Mouse (Mus musculus): Measurements from ENCODE around the gene Phldb3. TPM values are rescaled to one million over a fixed set of nuclear protein-coding genes. Genes with fewer than 3 reads are reported as not detected.

Gene Phldb3
- polyA plus RNA-seq, 1 experiment from 2014 or later, result not detected

DNA sequence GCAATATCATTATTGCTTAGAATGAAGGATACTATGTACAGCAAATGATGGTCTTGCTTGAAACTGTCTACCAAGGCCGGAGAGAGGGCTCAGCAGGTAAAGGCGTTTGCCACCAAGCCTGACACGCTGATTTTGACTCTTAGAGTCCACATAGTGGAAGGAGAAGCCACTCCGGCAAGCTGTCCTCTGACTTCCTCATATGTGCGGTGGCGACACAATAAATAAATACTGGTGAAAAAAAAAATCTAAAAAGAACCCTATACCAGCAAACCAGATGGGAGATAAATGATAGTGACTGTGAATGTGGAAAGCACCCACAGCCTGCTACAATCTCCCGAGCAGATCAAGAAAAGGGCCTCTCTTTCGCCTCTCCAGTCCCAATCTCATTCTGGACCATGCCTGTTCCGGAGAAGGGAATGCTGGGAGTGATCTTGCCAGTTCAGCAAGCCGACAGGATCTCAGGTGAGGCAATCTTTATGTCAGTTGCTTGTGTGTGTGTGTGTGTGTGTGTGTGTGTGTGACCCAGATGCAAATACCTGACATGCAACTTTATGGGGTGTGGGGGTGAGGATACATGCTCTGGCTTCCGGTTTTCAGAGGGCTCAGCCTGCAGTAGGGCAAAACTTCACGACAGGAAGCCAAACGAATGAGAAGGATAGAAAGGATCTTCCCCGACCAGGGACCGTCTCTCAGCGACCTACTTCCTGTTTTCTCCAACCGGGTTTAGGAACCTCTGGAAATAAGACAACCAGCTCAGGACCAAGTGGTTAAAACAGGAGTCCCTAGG, 50.7 kb downstream of the Phldb3 start:
- WGBS, result 76% methylated on average over 17 of the region's 17 CpGs
- H3K27ac ChIP-seq (ENCODE audit: low read depth, low read length), result no peak overlapping the region
- H3K9me3 ChIP-seq (ENCODE audit: control insufficient read depth, low read length), result no peaks in the 10 kb centered on the region
- no peak overlapping the region for H3K9ac ChIP-seq (ENCODE audit: low read depth, low read length)
- no peaks in the 10 kb centered on the region for H3K4me1 ChIP-seq (ENCODE audit: control insufficient read depth, insufficient read depth, low read depth, low read length)
- no peak overlapping the region for H3K4me2 ChIP-seq (ENCODE audit: low read length)
- H3K36me3 ChIP-seq (ENCODE audit: control insufficient read depth, insufficient read depth, low read length), result no peaks in the 10 kb centered on the region
- H3K4me3 ChIP-seq (ENCODE audit: low read length), result no peak overlapping the region
- no peak for ATAC-seq
- no peaks in the 10 kb centered on the region for H3K27me3 ChIP-seq (replicated peaks; ENCODE audit: control insufficient read depth, insufficient read depth, low read length)

DNA sequence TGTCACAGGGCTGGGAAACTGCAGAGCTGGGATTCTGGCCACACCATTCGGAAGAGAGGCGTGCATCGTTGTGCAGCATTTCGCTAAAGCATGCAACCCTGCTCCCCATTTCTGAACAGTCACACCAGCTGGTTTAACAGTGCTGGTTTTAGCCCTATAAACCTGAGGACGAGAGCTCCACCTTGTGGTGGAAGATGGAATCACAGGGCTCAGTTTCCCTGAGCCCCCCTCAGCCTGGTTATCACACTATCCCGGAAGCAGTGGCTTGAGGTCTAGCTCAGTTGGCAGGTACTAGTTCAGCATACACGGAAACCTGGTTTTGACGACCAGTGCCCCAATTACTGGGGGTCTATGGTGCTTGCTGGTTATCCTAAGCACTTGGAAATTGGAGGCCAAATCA, 52.0 kb downstream of the Phldb3 start:
- Histone ChIP-seq H3K27me3 (replicated peaks; ENCODE audit: control insufficient read depth, insufficient read depth, low read length) (no peaks in the 10 kb centered on the region), H3K4me2 (ENCODE audit: low read length) (no peak overlapping the region), H3K27ac (ENCODE audit: low read depth, low read length) (no peak overlapping the region), H3K36me3 (ENCODE audit: control insufficient read depth, insufficient read depth, low read length) (no peaks in the 10 kb centered on the region), H3K4me3 (ENCODE audit: low read length) (no peak overlapping the region), H3K9ac (ENCODE audit: low read depth, low read length) (no peak overlapping the region), H3K9me3 (ENCODE audit: control insufficient read depth, low read length) (no peaks in the 10 kb centered on the region), H3K4me1 (ENCODE audit: control insufficient read depth, insufficient read depth, low read depth, low read length) (no peaks in the 10 kb centered on the region)
- ATAC-seq, result peak; percentile 65; the same call in 1 of the 2 replicates
- WGBS, result 11% methylated on average over 8 of the region's 8 CpGs

DNA sequence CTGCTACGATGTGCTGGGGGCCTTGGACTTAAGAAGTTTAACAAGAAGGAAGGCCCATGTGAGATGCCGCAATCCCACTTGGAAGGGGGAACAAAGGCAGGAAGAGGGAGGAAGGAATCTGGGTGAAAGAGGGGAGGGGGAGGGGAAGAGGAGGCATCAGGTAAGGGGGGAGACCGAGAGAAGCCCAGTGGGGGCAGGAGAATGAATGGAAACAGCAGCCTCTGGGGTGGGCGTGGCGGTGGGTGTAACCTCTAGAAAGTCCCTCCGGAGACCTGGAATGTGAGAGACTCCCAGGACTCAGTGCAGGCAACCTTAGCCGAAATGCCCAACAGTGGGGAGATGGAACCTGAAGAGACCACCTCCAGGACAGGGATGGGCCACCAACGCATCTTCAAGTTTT, 53.7 kb downstream of the Phldb3 start:
- no peak overlapping the region for H3K9ac ChIP-seq (ENCODE audit: low read depth, low read length)
- no peak overlapping the region for H3K4me2 ChIP-seq (ENCODE audit: low read length)
- ATAC-seq, result no peak

DNA sequence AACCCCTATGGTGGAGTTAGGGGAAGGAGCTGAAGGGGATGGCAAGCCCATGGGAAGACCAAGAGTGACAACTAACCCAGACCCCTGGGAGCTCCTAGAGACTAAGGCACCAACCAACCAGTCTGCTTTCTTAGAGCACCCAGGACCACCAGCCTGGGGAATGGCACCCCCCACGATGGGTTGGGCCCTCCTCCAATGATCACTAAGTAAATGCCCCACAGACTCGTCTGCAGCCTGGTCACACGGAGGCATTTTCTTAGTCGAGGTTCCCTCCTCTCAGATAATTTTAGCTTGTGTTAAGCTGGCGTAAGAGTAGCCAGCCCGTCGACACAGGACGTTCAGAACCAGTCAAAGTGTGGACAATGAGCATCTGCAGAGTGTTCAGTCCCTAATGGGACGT, 54.4 kb downstream of the Phldb3 start:
- ATAC-seq, result no peak
- Histone ChIP-seq H3K4me3 (ENCODE audit: low read length) (no peak overlapping the region), H3K4me1 (ENCODE audit: control insufficient read depth, insufficient read depth, low read depth, low read length) (no peaks in the 10 kb centered on the region), H3K27ac (ENCODE audit: low read depth, low read length) (no peak overlapping the region), H3K36me3 (ENCODE audit: control insufficient read depth, insufficient read depth, low read length) (no peaks in the 10 kb centered on the region), H3K27me3 (replicated peaks; ENCODE audit: control insufficient read depth, insufficient read depth, low read length) (no peaks in the 10 kb centered on the region), H3K9ac (ENCODE audit: low read depth, low read length) (no peak overlapping the region), H3K4me2 (ENCODE audit: low read length) (no peak overlapping the region), H3K9me3 (ENCODE audit: control insufficient read depth, low read length) (no peaks in the 10 kb centered on the region)
- WGBS, result 71% methylated on average over 9 of the region's 9 CpGs

More for the DNA sequence above, 53.7 kb downstream of the Phldb3 start:
- Histone ChIP-seq H3K36me3 (ENCODE audit: control insufficient read depth, insufficient read depth, low read length) (no peaks in the 10 kb centered on the region), H3K27ac (ENCODE audit: low read depth, low read length) (no peak overlapping the region), H3K27me3 (replicated peaks; ENCODE audit: control insufficient read depth, insufficient read depth, low read length) (no peaks in the 10 kb centered on the region), H3K4me1 (ENCODE audit: control insufficient read depth, insufficient read depth, low read depth, low read length) (no peaks in the 10 kb centered on the region), H3K4me3 (ENCODE audit: low read length) (no peak overlapping the region), H3K9me3 (ENCODE audit: control insufficient read depth, low read length) (no peaks in the 10 kb centered on the region)
- 48% methylated on average over 8 of the region's 8 CpGs for WGBS

DNA sequence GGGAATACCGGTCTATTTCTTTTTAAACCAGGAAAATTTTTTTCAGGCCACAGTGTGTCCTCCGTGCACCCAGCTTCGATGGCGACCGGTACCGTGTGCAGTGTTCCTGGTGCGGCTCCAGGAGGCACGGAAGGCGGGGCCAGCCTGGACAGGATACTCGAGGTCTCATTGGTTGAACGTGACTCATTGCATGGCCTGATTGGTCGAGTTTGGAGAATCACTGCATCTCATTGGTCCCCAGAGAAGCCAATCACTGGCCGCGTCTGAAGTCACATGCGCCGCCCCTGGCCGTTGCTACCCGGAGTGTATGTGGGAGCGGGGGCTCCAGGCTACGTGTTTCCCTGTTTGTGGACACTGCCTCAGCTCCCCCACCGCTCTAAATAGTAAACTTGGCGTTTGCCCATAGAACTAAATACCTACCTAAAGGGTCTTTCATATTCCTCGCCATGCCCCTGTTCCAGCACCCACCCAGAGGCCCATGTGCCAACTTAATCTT, 61.4 kb downstream of the Phldb3 start:
- Histone ChIP-seq H3K4me1 (ENCODE audit: control insufficient read depth, insufficient read depth, low read depth, low read length) (no peaks in the 10 kb centered on the region), H3K27ac (ENCODE audit: low read depth, low read length) (no peak overlapping the region), H3K36me3 (ENCODE audit: control insufficient read depth, insufficient read depth, low read length) (no peaks in the 10 kb centered on the region), H3K4me3 (ENCODE audit: low read length) (no peak overlapping the region), H3K9me3 (ENCODE audit: control insufficient read depth, low read length) (no peaks in the 10 kb centered on the region), H3K27me3 (replicated peaks; ENCODE audit: control insufficient read depth, insufficient read depth, low read length) (no peaks in the 10 kb centered on the region), H3K9ac (ENCODE audit: low read depth, low read length) (no peak overlapping the region), H3K4me2 (ENCODE audit: low read length) (no peak overlapping the region)
- 95% methylated on average over 23 of the region's 23 CpGs for WGBS
- no peak for ATAC-seq

DNA sequence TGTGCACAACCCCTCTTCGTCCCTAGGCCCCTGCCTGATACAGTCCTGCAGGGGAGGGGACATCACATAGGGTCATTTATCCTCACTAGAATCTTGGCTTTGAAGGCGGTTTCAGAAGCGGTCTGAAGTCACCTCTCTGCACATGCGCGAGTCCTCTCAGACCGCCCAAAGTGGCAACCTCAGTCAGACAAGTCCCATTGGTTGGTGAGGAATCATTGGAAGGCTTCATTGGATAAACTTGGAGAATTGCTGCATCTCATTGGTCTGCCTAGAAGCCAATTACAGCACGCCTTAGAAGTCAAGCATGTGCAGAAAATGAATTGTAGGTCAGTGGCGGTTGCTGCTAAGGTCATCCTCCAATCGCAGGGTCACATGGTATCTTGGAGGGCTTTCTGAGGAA, 66.0 kb downstream of the Phldb3 start, which contains the start of gene Tex101:
Gene Tex101 (minus strand): TSS at position 101 of the 400 bp plus-strand sequence.
- Histone ChIP-seq H3K27ac (ENCODE audit: low read depth, low read length) (no peak within 1 kb of the TSS), H3K4me1 (ENCODE audit: control insufficient read depth, insufficient read depth, low read depth, low read length) (no peaks in the 10 kb centered on the region), H3K4me2 (ENCODE audit: low read length) (no peak within 1 kb of the TSS), H3K9ac (ENCODE audit: low read depth, low read length) (no peak within 1 kb of the TSS), H3K27me3 (replicated peaks; ENCODE audit: control insufficient read depth, insufficient read depth, low read length) (no peaks in the 10 kb centered on the region), H3K9me3 (ENCODE audit: control insufficient read depth, low read length) (no peaks in the 10 kb centered on the region), H3K4me3 (ENCODE audit: low read length) (no peak within 1 kb of the TSS), H3K36me3 (ENCODE audit: control insufficient read depth, insufficient read depth, low read length) (no peaks in the 10 kb centered on the region)
- WGBS, result 91% methylated on average over 9 of the region's 9 CpGs
- ATAC-seq, result no peak

Other genes with a start within 250 kb of the Phldb3 start
- 2.5 and 3.2 TPM in 2 replicates for gene Kcnn4, start 240.5 kb upstream of the Phldb3 start, polyA plus RNA-seq (2015; fragmentation: Nextera tagmentation; extraction: Ambion mirVana)
- 38.2 and 38.9 TPM in 2 replicates for gene Smg9, start 211.1 kb upstream of the Phldb3 start, polyA plus RNA-seq (2015; fragmentation: Nextera tagmentation; extraction: Ambion mirVana)
- gene Irgc1, start 158.5 kb upstream of the Phldb3 start, polyA plus RNA-seq (2015; fragmentation: Nextera tagmentation; extraction: Ambion mirVana), result not detected in 2 replicates
- 1.8 and 2.2 TPM in 2 replicates for gene Plaur, start 148.3 kb upstream of the Phldb3 start, polyA plus RNA-seq (2015; fragmentation: Nextera tagmentation; extraction: Ambion mirVana)
- gene Cadm4, start 128.7 kb upstream of the Phldb3 start, polyA plus RNA-seq (2015; fragmentation: Nextera tagmentation; extraction: Ambion mirVana), result 47.0 and 68.0 TPM in 2 replicates
- gene Zfp428, start 103.8 kb upstream of the Phldb3 start, polyA plus RNA-seq (2015; fragmentation: Nextera tagmentation; extraction: Ambion mirVana), result 272 and 277 TPM in 2 replicates
- gene AC161166.1, start 98.3 kb upstream of the Phldb3 start, polyA plus RNA-seq (2015; fragmentation: Nextera tagmentation; extraction: Ambion mirVana), result 1.0 and 1.1 TPM in 2 replicates
- 19.2 and 24.7 TPM in 2 replicates for gene Irgq, start 80.1 kb upstream of the Phldb3 start, polyA plus RNA-seq (2015; fragmentation: Nextera tagmentation; extraction: Ambion mirVana)
- not detected in 2 replicates for gene Pinlyp, start 64.6 kb upstream of the Phldb3 start, polyA plus RNA-seq (2015; fragmentation: Nextera tagmentation; extraction: Ambion mirVana)
- 63.8 and 74.3 TPM in 2 replicates for gene Xrcc1, start 64.5 kb upstream of the Phldb3 start, polyA plus RNA-seq (2015; fragmentation: Nextera tagmentation; extraction: Ambion mirVana)
- gene Ethe1, start 23.2 kb upstream of the Phldb3 start, polyA plus RNA-seq (2015; fragmentation: Nextera tagmentation; extraction: Ambion mirVana), result 29.1 and 30.9 TPM in 2 replicates
- gene Zfp575, start 23.1 kb upstream of the Phldb3 start, polyA plus RNA-seq (2015; fragmentation: Nextera tagmentation; extraction: Ambion mirVana), result 17.1 and 17.7 TPM in 2 replicates
- 0.76 and 0.78 TPM in 2 replicates for gene Lypd3, start 25.8 kb downstream of the Phldb3 start, polyA plus RNA-seq (2015; fragmentation: Nextera tagmentation; extraction: Ambion mirVana)
- not detected in 2 replicates for gene Tex101, start 65.9 kb downstream of the Phldb3 start, polyA plus RNA-seq (2015; fragmentation: Nextera tagmentation; extraction: Ambion mirVana)
- not detected in 2 replicates for gene BC049730, start 98.5 kb downstream of the Phldb3 start, polyA plus RNA-seq (2015; fragmentation: Nextera tagmentation; extraction: Ambion mirVana)
- gene Gm4763, start 116.1 kb downstream of the Phldb3 start, polyA plus RNA-seq (2015; fragmentation: Nextera tagmentation; extraction: Ambion mirVana), result not detected in 2 replicates
- gene Cd177, start 149.5 kb downstream of the Phldb3 start, polyA plus RNA-seq (2015; fragmentation: Nextera tagmentation; extraction: Ambion mirVana), result 0.20 and 0.52 TPM in 2 replicates
- 0.40 and 0.69 TPM in 2 replicates for gene Ceacam10, start 166.4 kb downstream of the Phldb3 start, polyA plus RNA-seq (2015; fragmentation: Nextera tagmentation; extraction: Ambion mirVana)

Data from hindbrain, embryonic 16.5 days (tissue).